Mouse (Mus musculus): Measurements from ENCODE around the gene Wscd1.

Wscd1 gene

DNA sequence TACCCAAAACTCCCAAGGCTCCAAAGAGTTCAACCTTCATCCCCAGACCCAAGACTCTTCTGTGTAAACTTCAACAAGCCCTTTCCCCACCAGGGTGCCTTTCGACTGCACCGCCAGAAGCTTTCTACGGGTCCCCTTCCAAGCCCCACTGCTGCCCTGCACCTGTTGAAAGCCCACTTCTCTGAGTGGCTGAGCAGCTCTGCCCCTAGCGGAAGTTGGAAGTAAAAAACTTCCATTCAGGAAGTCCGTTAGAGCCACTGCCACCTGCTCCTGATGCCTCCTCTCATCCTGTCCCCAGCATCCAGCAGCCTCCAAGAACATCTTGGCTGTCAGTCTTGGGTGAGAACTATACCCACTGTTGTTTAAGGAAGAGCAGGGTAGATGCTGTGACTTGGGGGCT lies at the start of gene Wscd1:
Wscd1 (plus strand) TSS at position 250 of the 400 bp plus-strand sequence.
- peak; percentile 46 for DNase-seq

DNA sequence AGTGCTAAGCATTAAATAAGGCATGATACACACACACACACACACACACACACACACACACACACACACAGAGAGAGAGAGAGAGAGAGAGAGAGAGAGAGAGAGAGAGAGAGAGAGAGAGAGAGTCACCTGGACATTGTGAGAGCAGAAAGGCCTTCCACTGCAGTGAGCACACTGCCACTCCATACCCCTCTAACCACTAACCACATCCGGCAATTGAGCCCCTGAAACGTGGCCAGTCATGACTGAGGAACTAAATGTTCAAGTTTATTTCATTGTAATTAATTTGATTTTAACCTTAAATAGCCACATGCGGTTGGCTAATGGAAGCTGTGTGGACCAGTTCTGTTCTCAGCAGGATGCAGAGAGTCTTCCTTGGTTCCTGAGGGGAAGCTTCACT lies 21.7 kb upstream of the Wscd1 start:
- DNase-seq: no peak

DNA sequence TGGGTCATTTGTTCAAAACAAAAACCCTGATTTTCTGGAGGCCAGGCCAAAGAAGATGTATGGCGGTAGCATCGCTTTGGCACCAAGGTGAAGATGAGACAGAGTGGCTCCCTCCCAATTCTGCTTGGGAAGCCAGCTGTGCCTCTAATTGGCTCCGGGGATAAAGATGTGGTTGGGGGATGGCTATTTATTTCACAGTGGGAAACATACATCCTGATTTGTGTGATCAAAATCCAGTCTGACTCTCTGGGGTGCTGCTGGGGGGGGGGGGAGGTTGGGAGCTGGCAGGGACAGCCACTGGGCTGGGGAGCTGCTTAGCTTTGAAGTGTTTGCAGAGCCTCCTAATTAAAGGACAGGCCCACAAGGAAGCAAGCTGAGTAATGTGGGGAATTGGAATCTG lies 20.4 kb upstream of the Wscd1 start:
- no peak for DNase-seq

DNA sequence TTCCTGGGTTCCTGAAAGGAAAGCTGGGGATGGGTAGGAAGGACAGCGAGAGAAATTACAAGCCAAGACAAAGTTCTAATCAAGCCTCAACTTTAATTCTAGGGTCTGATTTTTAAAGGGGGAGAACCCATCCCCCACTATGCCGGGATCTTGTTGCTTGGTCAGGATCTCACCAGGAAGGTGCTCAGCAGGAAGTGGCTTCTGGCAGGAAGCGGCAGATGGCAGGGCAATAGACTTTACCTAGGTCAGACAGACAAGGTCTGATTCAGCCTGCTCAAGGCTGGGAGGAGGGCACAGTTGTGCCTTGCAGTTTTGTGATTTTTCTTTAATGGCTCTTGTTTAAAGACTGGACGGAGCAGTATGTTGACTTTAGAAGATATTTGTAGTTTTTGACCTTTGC lies 15.9 kb upstream of the Wscd1 start:
- no peak for DNase-seq

DNA sequence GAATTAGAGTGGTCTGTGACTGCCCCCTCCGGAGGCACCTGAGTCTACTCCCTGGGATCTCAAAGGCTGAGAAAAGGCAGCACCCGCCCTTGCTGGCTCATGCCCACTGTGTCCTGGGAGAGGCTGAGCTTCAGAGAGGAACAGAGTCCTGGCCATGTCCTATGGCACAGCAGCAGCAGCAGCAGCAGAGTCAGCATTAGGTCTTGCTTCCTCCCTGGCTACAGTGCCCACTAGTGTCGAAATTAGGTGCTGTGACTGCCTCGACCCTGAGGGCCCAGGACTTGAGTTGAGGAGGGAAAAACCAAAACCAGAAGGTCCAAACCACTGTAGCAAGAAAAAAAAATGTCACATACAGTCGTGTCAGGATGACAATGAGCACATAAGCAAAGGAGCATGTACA lies 12.6 kb upstream of the Wscd1 start:
- DNase-seq: no peak

DNA sequence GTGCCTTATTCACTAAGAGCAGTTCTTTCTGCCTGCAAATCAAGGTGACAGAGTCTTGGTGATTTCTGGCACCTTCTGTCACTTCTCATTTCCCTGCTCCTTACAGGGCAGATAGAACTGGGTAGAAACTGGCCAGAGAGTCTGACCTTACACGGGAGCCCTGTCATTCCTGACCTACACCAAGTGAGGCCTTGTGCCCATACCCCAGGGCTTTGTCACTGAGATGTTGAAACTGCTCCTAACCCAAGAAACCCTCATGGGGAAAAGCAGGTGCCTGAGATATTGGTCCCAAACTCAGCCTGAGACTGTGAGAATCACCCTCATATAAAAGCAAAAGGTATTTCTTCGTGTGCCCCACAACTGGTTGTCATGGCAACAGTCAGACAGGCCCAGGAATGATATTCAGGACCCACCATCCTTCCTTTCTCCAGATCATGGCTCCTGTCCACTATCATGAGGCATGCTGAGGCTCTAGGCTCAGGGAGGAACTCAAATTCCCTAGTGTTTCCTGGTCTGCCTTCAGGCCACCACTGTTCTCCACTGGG lies 11.1 kb upstream of the Wscd1 start:
- DNase-seq: no peak

DNA sequence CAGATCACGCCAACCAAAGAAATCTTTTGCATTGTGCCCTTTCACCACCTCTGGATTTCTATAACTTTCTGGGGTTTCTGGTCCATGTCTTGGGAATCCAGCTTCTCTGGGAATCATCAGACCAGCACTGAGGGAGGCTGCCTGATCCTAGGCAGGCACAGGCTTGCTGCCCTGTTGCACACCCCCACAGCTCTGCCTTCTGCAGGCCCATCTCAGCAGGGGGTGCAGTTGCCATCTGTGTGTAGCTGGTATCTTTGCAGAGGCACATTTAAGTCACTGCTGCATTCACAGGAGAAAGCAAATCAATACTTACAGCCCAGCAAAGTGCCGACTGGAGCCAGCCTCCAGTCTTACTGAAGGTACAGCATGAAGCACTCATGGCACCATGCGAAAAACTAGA lies 3.8 kb upstream of the Wscd1 start:
- no peak for DNase-seq

DNA sequence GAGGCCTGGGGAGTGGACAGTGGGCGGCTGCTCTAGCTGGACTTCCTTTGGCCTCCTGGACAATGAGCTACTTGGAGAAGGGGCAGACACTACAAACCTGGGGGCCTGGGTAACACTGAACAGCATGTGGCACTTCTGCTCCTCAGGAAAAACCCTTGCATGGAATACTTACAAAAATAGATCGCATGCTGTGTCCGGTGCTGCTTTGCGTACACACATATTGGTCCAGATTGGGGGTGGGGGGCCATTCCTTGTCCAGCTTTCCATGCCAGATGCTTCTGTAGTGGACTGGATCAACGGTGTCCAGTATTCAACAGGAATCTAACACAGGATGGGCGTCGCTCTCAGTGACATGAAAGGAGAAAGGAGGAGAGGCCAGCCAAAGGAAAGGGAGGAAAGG lies 2.0 kb upstream of the Wscd1 start:
- no peak for DNase-seq

DNA sequence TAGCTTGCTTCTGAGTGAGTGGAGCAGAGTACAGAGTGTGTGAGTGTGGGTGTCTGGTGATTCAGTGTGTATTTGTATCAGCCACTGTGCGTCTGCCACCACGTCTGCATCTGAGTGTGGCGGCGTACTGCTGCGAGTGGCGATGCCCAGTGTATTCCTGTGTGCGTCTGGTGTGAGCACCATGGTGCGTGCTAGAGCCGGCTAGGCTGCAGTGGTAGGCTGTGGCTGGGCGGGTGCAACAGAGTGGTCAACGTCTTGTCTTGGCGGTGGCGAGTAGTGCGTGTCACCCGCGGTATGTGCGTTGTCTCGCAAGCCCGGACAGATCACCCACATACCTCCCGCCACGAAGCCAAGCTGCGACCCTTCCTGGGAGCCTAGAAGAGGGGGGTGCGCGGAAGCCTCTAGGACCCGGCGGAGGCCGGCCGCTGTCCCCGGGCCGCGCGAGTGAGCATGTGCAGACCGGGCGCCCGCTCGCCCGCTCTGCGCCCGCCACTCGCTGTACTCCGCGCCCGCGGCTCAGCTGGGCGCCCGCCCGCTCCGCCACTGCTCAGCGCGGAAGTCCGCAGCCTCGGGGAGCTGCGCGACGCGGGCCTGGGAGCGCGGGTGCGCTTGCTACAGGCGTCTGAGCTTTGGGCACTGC lies 934 bp downstream of the Wscd1 start:
- peak; percentile 74 for DNase-seq

DNA sequence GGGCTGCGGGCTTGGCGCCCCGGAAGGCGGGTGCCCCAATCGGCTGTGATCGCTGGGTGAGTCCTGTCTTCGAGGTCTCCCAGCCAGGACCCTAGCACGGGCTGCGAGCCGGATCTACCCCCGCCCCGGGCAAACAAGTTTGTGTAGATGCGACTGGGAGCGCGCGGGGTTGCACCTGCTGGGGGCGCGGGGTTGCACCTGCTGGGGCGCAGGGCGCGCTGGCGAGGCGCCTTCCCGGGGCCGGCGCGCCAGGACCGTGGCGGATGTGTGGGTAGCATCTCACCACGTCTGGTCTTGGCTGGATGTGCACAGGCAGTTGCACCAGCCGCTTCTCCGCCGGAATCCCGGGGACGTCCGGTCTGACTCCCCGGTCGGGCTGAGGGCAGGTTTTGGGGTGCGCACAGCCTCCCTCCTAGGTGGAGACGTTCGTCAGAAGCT lies 1.5 kb downstream of the Wscd1 start:
- peak; percentile 32 for DNase-seq

DNA sequence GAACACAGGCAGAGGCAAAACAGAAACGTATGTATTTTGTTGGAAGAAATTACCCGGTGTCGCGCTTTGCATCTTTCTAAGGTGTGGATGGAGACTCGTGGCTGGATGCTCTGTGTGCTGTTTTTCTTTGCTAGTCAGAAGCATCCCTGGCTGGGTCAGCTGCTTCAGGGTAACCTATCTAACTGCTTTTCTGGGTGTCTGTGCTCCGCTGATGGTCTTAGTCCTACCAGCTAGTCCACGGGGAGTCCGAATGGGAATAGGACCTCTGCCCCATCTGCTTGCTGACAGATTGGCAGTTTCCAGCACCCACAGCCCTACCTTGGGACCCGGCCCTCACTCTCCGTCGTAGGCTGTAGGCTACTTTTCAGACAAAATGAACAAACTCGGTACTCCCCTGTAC lies 2.0 kb downstream of the Wscd1 start:
- no peak for DNase-seq

DNA sequence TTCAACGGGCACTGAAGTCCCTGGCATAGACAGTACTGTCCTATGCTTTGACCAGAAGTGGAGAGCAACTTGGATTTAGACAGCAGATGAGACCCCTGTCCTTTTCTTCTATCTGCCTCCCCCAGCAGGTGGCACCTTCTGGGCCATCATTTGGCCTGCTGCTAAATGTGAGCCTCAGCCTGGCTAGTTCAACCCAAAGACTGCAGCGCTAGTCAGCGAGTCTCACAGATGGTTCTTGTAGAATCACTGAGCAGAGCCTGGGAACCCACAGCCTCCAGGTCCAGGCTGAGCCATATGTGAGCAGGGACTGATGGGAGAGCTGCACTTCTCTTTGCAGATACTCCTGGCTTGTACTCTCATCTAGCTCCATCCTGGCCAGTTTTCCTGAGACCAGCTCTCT lies 2.9 kb downstream of the Wscd1 start:
- no peak for DNase-seq

DNA sequence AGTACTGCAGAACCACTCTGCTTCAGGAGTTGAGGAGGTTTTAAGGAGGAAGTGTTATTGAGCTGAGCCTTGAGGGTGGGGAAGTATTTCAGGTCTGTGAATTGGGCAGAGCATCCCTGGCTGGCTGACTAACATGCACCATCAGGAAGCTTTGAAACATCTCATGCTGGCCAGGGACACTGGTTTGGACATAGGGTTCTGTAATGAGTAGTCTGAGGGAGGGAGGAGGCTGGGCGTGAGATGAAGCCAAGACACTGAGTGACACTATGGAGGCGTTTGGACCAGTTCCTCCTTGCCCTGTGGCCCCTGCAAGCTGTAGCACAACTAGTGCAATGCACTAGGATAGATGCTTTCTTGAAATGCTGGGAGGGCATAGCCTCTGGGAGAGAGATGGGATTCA lies 5.4 kb downstream of the Wscd1 start:
- no peak for DNase-seq

DNA sequence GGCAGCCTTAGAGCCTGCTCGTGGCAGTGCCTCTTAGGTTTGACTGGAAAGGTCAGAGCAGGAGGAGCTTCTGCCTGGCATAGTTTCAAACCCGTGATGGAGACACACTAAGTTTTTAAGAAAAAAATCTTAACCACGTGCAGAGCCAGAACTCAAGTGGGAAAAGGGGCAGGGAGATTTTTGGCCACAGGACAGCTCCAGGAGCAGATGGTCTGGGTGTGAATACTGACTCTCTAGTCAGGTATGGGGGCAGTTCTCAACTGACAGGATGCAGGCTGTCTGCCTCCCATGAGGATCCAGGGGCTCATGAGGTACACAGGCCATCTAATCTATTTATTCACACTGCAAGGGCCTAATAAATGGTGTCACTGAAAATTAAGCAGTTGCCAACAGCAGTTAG lies 6.6 kb downstream of the Wscd1 start:
- DNase-seq: no peak

DNA sequence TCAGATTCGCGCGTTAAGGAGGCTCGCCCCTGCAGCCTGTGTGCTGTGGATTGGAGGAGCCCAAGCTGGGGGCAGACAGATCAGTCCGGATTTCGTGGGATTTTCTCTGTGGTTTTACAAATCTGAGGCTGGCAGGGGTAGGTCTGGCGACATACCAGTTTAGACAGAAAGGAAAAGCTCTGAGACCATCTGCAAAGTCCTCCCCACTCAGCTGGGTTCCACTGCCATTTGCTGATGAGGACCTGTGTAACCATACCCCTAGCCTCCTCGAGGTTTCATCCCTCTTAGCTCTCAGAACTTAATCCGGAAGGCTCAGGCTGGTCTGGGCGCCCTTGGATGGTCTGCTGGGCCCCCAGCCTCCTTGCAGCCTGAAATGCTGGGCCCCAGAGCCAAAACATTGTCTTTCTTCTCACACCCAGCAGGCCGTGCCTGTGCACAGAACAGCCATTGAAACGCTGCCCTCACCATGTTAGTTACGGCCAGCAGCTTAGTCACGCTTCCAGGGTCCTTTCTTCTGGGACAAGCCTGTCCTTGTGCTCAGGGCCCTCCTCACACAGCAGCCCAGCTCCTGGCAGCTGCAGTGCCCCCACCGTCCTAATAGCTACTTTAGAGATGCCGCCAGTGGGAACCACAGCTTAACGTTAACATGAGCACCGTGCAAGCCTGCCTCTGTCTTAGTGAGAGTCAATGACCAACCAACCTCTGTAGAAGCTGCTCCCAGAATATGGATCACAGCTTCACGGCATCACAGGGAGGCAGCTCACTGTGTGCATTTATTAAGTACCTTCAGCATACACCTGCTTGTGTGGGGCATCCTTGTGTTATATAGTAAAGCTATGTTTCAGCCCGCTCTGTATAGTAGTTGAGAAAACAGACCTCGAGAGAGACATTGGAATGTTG lies 8.7 kb downstream of the Wscd1 start:
- peak; percentile 43 for DNase-seq

DNA sequence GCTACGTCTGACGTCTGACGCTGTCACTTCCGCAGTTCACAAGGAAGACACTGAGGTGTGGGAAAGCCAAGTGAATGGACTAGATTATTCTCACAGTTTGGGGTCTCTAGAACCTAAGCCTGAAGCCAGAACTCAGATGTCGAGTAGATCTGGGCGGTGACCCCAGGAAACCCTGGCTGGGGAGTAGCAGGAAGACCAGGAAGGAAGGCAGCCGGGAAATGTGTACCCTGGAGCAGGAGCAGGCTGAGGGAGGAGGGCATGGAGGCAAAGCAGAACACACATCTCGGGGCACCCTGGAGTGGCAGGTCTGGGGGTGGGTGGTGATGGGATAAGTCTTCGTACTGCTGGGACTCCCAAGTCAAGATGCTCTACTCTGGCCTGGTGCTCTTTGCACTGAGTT lies 11.3 kb downstream of the Wscd1 start:
- DNase-seq: no peak

DNA sequence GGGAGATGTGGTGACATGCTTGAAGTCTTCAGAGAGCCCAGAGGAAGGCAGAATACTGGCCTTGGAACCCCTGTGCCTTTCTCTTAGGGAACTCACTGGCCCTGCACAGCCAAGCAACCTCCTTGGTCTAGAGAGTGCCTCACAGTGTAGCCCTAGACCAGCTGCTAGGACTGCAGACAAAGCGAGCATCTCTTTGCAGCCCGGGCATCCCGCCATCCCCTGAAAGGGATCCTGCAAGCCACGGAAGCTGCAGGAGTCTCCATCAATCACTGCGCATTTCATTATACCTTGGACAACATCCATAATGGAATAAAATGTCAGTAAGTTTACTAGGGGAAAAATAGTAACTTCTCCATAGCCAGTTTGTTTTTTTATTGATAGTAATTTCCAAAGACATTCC lies 13.4 kb downstream of the Wscd1 start:
- DNase-seq: no peak

DNA sequence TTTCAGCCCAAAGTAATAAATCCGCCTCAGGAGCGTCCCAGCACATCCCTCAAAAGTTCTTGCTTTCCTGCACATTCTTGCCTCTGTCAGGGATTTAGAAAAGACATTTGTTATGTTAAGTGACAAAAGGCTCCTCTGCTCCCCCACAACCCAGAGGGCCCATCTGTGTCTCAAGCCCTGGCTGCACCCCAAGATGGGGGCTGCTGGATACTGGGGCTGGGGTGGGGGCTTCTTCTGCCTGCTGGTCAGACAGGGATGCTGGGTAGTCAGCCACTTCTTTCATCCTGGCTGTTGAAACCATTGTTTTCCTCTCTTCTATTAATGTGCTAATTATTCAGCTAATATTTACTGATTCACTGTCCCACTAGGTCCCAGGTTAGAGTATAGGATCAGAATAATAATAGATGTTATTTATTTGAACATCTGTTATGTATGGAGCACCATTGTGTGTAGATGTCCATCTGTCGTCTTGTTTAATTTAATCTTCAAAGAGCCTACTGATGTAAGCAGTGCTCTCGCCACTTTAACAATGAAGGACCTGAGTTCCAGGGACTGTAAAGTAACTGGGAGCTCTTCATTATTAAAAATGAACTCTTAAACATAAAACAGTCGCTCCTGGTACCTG lies 14.0 kb downstream of the Wscd1 start:
- DNase-seq: no peak

DNA sequence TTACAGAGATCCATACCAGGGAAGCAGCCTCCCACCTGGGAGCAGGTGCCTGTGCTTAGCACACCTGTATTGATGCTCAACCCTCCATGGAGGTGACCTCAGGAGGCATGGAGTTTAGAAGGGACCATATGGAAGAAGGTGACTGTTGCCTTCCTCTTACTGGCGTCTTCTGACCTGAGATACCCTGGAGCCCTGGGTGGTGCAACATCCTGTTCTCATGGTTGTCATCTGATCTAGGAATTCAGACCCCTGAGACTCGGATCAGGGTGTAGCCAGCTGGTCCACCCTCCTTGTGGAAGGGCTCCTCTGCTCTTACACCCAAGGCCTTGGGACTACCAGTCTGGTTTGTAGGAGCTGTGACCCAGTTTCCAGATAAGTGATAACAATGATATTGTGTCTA lies 15.0 kb downstream of the Wscd1 start:
- no peak for DNase-seq

DNA sequence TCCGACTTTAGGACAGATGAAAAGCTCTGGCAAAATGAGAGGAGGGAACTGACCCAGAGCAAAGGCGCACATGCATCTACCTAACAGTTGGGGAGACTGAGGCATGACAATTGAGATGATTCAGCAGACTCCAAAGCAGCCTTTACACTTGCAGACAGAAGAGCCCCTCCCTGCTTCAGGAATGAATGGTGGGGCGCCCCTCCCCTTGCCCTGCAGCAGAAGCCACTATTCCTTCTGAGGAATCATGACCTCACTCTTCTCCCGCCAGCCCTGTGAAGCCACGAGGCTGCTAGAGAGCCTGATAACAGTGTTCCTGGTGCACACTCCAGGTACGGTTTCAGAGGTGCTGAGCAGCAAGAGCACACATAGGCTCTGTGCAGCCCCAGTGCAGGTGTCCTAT lies 15.6 kb downstream of the Wscd1 start:
- DNase-seq: no peak

DNA sequence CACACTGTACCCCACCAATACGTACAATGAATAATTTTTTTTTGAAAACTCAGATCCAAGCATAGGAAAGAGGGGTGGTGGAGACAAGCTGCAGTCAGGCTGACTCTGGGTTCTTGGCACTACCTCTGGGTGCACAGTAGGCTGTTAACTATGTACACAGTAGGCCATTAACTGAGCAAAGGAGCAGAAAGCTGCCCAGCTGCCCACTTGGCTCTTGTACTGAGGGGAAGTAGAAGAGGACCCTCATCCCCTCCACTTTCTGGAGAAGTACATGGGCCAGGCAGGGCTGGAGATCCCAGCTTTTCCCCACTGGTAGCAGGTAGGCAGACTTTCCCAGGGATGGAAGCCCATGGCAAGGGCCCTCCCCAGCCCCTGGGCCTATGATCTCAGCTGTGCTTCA lies 16.7 kb downstream of the Wscd1 start:
- no peak for DNase-seq

DNA sequence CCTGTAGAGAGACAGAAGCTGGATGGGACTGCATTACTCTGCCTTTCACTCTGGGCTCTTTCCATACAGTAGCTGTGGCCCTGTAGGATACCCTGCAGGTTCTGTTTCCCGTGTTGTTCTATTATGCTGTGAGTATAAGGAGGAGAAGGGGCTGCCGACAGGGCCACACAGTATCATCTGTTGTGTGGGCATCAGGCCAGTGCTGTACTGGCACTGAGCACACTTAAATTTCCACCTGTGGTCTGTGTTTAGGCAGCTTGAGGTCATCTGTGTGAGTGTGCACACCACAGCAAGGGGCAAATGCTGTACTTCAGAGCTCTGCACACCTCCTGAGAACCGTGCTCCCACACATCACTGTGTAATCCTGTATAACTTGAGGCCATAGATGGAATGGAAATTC lies 18.0 kb downstream of the Wscd1 start:
- DNase-seq: no peak

DNA sequence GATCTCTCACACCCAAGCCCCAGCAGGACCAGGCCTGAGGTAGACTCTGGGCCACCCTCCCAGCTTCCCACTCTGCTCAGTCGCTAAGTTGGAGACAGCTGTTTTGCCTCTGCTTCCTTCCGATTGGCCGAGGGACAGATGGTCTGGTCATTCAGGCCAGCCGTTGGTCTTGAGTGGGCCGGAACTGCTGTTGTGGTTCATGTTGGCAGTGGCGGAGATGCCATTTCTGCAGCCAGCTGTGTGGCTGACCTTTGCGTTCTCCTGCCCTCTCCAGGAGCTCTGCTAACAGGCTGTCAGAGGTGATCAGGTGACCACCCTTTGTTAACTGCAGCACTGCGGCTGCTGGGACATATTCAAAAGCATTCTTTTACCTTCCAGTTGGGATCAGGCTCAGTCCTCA lies 20.0 kb downstream of the Wscd1 start:
- DNase-seq: no peak

DNA sequence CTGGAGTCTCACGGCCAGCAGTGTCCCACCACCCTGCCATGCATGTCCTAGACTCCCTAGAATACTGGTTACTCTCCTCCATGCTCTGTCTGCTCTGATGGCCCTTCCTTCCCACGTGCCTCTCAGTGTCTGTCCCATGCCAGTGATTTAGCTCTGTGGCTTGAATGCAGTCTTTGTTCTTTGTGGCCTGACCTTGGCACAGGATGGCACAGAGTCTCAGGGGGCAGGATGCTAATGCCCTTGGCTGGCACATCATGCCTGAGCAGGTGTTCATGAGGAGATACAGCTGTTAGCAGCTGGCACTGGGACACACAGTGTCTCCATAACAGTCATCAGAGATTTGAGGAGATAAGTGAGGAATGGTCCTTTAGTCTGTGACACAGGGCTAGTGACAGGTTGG lies 20.8 kb downstream of the Wscd1 start:
- DNase-seq: no peak
